Mouse (Mus musculus): ENCODE measurements around the gene Acsm2. TPM values are rescaled to one million over a fixed set of nuclear protein-coding genes. Genes with fewer than 3 reads are reported as not detected.
"Not testable (repeated sequence)": the region's sequence is repeated elsewhere in the genome, so short reads cannot be mapped to it uniquely, and the experiment has no call there.

The Acsm2 gene
- polyA plus RNA-seq, 1 experiment = not detected

DNA sequence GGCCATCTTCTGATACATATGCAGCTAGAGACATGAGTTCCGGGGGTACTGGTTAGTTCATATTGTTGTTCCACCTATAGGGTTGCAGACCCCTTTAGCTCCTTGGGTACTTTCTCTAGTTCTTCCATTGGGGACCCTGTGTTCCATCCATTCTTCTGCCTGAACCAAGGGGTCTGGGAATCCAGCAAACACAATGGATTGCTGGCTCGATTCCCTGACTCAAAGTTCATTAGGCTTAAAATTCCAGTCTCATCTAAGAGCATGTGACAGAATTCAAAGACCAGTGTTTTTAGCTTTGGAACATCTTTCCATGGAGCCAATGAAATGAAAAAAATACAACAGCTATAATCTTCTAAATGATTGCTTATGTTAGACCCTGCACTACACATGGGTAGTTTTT is 8.3 kb downstream of the Acsm2 start:
- not testable (repeated sequence) for DNase-seq (ENCODE audit: low spot score)

DNA sequence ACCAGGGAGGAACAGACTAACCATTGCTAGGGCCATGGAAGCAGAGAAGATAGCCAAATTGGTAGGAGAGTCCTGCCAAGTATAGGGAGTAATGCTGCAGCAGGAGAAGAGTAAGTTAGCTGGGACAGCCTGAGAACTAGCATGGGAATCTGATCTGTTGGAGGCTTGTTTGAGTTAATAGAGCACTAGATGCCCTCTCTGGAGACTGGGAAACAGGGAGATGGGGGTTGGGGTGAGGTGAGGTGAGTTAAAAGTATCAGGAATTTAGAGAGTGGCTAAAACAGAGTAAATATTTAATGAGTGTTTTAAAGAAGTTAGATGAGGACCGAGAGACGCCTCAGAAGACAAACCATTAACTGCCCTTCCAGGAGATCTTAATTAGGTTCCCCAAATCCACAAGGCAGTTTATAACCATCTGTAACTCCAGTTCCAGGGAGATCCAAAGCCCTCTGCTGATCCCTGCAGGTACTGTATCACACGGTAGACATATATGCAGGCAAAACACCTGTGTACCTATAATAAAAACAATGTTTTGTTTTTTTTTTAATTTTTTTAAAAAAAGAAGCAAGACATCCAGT is 40.5 kb downstream of the Acsm2 start:
- DNase-seq (ENCODE audit: low spot score) = no peak

DNA sequence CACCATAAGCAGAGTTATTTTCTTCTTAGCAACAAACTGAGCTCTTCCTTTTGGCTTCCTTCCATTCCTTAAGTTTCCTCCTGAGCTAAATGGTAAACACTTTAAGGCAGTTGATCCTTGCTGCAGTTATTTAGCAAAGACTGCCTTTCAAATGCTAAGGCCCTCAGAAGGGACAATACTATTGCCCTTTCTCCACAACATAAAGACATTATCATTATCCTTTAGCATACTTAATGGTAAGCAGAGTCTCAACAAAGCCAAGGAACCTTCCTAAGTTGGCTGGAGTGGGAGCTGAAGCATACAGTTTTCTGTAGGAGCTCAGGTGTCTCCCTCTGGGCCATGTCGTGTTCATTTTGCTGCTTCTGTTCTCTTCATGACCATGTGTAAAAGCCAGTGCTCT is 41.2 kb downstream of the Acsm2 start:
- no peak for DNase-seq (ENCODE audit: low spot score)

DNA sequence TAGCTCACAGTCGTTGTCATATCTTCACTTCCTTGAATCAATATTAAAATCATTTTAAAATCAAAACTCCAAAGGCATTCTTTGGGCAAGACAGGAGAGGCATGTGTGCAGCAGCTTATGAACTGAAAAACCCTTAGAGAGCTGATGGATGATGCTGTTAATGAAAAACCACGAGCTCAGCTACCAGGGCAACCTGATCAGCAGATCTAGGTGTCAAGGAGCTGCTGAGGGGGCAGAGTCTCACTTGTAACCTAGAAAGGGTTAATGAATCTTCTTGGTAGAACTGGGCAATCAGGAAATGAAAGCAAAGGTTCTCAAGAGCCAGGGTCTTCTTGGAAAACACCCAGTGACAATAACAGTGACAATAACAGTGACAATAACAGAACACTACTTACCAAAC is 42.4 kb downstream of the Acsm2 start:
- DNase-seq (ENCODE audit: low spot score) = no peak

- no peak for DNase-seq (ENCODE audit: low spot score)
Observed at GRCm38 (mm10) chr7:119601195-119601953, 47.2 kb downstream of the Acsm2 start.

- DNase-seq (ENCODE audit: low spot score) = no peak
Observed at GRCm38 (mm10) chr7:119601954-119602317, 47.8 kb downstream of the Acsm2 start.

- no peak for DNase-seq (ENCODE audit: low spot score)
Observed at GRCm38 (mm10) chr7:119604903-119605483, 50.9 kb downstream of the Acsm2 start.

DNA sequence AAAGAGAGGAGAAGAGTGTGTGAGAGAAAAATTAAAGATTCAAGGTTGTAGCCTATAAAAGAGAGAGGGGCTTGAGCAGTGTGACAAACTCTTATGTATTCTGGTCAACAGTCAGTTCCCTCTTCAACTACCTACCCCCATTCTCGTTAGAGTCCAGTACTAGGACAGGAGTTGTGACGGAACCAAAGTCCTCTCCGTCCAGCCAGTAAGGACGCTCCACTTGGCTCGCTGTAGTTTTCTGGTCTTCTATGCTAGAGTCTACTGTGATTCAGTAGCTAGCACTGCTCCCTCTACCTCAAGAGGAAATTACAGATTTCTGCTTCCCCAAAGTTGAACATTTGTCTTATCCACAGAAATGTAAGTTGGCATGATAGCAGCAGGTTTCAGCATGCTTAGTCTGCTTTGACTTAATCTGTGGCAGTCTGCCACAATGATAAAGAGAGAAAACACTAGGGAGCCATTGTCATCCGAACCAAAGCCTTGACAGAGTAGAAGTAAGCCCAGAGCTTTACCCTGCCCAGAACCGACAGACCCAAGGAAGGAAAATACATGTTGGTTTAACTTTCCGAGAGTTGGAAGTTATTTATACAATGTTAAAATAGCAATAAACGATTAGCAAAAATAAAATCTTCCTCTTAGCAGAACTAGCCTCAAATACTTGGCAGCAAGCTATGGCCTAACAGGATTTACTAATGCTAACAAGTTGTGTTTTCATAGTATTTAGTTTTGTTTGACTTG is 52.0 kb downstream of the Acsm2 start:
- no peak for DNase-seq (ENCODE audit: low spot score)

DNA sequence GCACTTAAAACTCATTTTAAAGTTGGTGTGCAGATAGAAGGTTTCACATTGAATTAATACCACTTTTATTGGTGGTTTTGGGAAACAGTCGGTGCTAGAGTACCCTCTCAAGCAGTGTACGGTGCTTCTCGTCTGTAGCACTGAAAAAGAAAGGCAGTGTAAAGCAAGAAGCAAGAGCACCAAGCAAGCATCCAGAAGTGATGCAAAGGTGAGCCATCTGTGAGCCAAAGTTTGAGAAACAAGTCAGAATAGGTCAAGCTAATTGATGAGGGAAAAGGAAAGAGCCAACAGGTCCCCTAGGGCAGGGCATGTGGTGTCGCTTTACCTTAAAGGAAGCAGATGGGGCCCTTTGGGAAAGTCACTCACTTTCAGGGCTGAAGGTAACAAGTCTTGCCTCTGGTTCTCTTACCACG is 52.5 kb downstream of the Acsm2 start, which contains the start of gene Acsm1:
Gene Acsm1 (plus strand): TSS at position 363 of the 413 bp plus-strand sequence.
- DNase-seq (ENCODE audit: low spot score) = no peak

DNA sequence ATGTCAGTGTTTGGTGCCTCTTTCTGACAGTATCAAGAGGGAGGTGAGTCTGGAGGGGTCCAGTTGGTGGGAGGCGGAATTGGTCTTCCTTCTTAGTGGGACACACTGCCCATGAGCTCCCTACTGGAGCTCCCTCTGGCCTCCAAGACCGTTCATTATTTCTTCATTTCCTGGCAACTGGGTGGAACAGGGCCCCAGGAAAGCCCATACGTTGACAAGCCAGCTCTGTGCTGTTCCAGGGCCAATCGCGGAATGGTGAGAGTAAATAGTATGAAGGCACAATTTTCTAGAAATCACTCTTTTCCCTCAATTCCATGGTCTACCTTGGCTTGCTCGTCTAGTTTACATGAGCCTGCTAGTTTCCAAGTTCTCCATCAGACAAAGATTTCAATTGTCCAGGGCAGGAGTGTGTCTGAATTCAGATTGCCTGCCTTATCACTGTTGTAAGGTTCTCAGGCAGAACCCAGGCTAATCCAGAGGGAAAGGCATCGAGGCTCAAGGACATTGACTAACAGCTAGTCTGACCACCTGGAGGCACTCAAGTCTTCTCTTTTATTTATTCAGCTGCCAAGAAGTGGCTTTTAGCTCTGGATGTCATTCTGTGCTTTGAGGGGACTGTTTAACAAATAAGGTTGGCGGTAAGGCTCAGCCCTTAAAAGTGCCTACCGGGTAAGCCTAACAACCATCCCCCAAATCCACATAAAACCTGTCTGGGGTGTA is 53.8 kb downstream of the Acsm2 start:
- DNase-seq (ENCODE audit: low spot score) = no peak

- DNase-seq (ENCODE audit: low spot score) = no peak
Observed at GRCm38 (mm10) chr7:119616531-119616930, 62.4 kb downstream of the Acsm2 start.

GRCm38 (mm10) chr7:119617593-119617992 is 63.5 kb downstream of the Acsm2 start:
- no peak for DNase-seq (ENCODE audit: low spot score)

DNA sequence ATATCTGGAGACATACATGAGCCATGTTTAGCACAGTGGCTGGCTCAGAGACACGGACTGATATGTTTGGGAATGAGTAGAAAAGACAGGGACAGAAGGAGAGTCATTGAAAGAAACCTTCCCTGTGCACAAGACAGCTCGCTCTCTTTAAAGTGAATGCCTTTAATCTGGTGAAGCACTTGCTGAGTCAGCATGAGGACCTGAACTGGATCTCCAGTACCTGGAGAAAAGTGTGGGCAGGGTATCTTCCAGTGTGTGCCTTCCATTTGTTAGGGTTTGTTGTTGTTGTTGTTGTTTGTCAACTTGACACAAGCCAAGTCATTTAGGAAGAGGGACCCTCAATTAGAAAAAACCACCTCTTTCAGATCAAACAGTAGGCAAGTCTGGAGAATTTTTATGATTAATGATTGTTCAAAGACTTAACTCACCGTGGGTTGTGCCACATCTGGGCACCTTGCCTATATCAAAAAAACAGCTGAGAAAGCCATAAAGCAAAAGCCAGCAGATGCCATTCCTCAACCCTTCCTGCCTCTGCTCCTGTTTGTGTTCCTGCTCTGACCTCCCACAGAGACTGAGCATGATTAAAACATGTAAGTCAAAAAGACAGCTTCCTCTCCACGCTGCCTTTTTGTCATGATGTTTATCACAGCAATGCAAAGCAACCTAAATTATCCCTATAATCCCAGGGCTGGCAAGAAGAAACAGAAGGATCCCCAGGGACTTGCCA is 64.2 kb downstream of the Acsm2 start:
- no peak for DNase-seq (ENCODE audit: low spot score)

GRCm38 (mm10) chr7:119620157-119620556 is 66.0 kb downstream of the Acsm2 start:
- DNase-seq (ENCODE audit: low spot score) = no peak

- no peak for DNase-seq (ENCODE audit: low spot score)
Observed at GRCm38 (mm10) chr7:119638773-119639172, 84.6 kb downstream of the Acsm2 start.

DNA sequence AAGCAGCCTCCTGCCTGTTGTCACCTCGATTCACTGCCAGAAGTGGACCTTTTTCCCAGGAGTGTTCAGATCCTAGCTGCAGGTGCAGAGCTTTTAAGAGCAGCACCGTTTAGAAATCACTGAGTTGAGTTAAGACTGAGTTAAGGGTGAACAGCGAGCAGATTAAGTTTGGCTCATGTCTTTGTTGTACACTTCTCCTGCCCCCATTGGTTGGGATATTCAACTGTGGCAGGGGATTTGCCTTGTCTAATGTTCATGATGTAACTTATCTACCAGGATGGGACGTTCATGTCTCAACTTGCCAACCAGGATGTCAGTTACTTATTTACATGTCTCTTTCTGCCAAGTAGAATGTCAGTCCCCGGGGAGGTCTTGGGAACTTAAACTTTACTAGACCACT is 88.2 kb downstream of the Acsm2 start:
- DNase-seq (ENCODE audit: low spot score) = no peak

Other genes with a start within 250 kb of the Acsm2 start
- 0.03 TPM in 1 of 2 replicates, not detected in the other for gene Gp2, start 95.1 kb upstream of the Acsm2 start, polyA plus RNA-seq (2012; rRNA removed)
- not detected in 2 replicates for gene Umod, start 75.1 kb upstream of the Acsm2 start, polyA plus RNA-seq (2012; rRNA removed)
- gene Acsm5, start 34.9 kb upstream of the Acsm2 start, polyA plus RNA-seq (2012; rRNA removed) = 0.22 and 0.23 TPM in 2 replicates
- not detected in 2 replicates for gene Pdilt, start 30.9 kb upstream of the Acsm2 start, polyA plus RNA-seq (2012; rRNA removed)
- gene Acsm1, start 52.7 kb downstream of the Acsm2 start, polyA plus RNA-seq (2012; rRNA removed) = 0.04 TPM in 1 of 2 replicates, not detected in the other
- gene Acsm4, start 135.7 kb downstream of the Acsm2 start, polyA plus RNA-seq (2012; rRNA removed) = not detected in 2 replicates
- gene Thumpd1, start 166.5 kb downstream of the Acsm2 start, polyA plus RNA-seq (2012; rRNA removed) = 29.7 and 31.3 TPM in 2 replicates
- 2.7 and 6.8 TPM in 2 replicates for gene Acsm3, start 206.6 kb downstream of the Acsm2 start, polyA plus RNA-seq (2012; rRNA removed)
- gene Rexo5, start 239.7 kb downstream of the Acsm2 start, polyA plus RNA-seq (2012; rRNA removed) = 13.5 and 19.8 TPM in 2 replicates
- gene Eri2, start 239.7 kb downstream of the Acsm2 start, polyA plus RNA-seq (2012; rRNA removed) = 6.2 and 6.3 TPM in 2 replicates

All from urinary bladder, adult 2 months (tissue).